Comparison of ENCODE assay signal across 21 mouse cellular contexts in genomic region chr4:132108221-132108620, GRCm38 (mm10). TPM values are rescaled to one million over a fixed set of nuclear protein-coding genes. Genes with fewer than 3 reads are reported as not detected.
"Had no signal": no experiment of that assay in that cellular context is flagged by ENCODE, and none has a peak within 500 bp of the region (broad histone marks: within the 10 kb centered on the region; RNA-seq: fewer than 3 reads in every experiment).

No protein-coding gene starts in this region.

- H3K4me2 ChIP-seq: lung, embryonic 14.5 days; midbrain, embryonic 13.5 days; neural tube, embryonic 13.5 days; neural tube, embryonic 15.5 days had no signal

- H3K4me3 ChIP-seq: midbrain, embryonic 10.5 days; midbrain, embryonic 13.5 days; myocyte; neural tube, embryonic 13.5 days; neural tube, embryonic 15.5 days had no signal

- H3K4me1 ChIP-seq: neural tube, embryonic 15.5 days had no signal

- H3K9ac ChIP-seq: lung, embryonic 14.5 days; midbrain, embryonic 13.5 days; neural tube, embryonic 13.5 days; neural tube, embryonic 15.5 days had no signal

- ATAC-seq: midbrain, embryonic 13.5 days; midbrain, embryonic 16.5 days had no signal

- H3K36me3 ChIP-seq: midbrain, embryonic 10.5 days; midbrain, embryonic 13.5 days; neural tube, embryonic 13.5 days; neural tube, embryonic 15.5 days had no signal

- H3K9me3 ChIP-seq: midbrain, embryonic 10.5 days; midbrain, embryonic 13.5 days; neural tube, embryonic 13.5 days; neural tube, embryonic 15.5 days had no signal

- DNase-seq: lung, adult 18-20 months; lung, embryonic 14.5 days; lung, postnatal 10 days; lung, postnatal 4 days; retina, postnatal 1 day; right cerebral cortex, adult 18-20 months; right cerebral cortex, postnatal 25 days; right cerebral cortex, postnatal 4 days; spleen, adult 18-20 months; thymus, adult 18-20 months; thymus, postnatal 14 days; thymus, postnatal 36 days had no signal

- H3K27ac ChIP-seq: midbrain, embryonic 10.5 days; midbrain, embryonic 13.5 days; neural tube, embryonic 13.5 days; neural tube, embryonic 15.5 days had no signal

RNA-seq across cellular contexts. Expression of gene Gm10300, which starts 33.7 kb away (rescaled TPM):
- polyA plus RNA-seq: midbrain, embryonic 10.5 days; midbrain, embryonic 13.5 days; midbrain, embryonic 16.5 days; neural tube, embryonic 11.5 days; neural tube, embryonic 15.5 days had no signal

RNA-seq across cellular contexts. Expression of gene Oprd1, which starts 36.1 kb away (rescaled TPM):
- total RNA-seq: megakaryocyte, adult 5-6 weeks; megakaryocyte-erythroid progenitor cell, adult 5-6 weeks had no signal
- polyA plus RNA-seq: myocyte had no signal
